Mouse (Mus musculus) layer of hippocampus, postnatal 25 days (tissue): ENCODE measurements around the gene Col6a4. TPM values are rescaled to one million over a fixed set of nuclear protein-coding genes. Genes with fewer than 3 reads are reported as not detected.

Experiments
- DNase-seq, 2 experiments: peaks; one replicate each; pipeline ENCODE4 v3.0.0; 2022; ENCODE audit warnings: mixed read lengths in 2 of 2, low spot score in 1 of 2; ENCODE audit errors: extremely low spot score in 1 of 2
- total RNA-seq, 2 experiments: library from RNA; stranded (reverse); gene quantifications; 2 replicates each; pipeline ENCODE4 v1.2.3; 2021

Gene Col6a4
- total RNA-seq: 1 to 10 TPM in 1 of 2 experiments, under 1 TPM in 1; 0.91 to 1.9 TPM

DNA sequence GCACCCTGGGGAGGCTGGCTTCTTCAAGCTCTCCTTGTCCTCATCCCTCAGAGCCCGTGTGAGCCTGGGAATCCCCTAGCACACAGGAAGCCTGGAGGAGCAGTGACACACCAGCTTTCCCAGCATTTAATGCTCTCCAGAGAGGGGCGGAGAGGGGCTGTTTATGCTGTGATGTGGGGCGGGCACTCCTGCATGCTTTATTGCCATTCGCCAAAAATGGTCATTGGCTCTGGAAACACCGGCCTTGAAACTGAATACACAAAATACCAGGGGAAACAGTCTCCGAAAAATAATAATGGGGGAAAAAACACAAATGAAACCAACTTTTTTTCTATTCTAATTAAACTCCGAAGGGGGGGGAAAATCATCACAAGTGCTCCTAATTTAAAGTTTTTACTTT lies at the start of gene Col6a4:
Col6a4 (minus strand) TSS at position 101 of the 400 bp plus-strand sequence.
- DNase-seq: no peak

DNA sequence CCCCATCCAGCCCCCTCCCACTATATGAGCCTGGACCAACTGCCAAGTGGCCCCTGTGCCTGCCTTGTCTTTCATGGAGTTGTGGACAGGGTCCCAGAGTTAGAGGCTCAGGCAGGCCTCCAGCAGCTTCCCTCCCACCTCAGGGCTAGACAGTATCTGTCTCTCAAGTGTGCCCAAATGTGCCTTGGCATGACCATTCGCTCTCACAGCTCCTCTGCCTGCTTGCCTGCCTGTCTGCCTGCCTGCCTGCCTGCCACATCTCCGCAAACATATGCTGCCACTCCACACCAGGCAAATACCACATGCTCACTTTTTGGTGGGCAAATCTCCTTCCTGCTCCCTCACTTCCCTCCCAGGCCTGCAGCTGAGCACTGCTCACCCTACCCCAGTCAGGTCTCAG lies 49.0 kb upstream of the Col6a4 start:
- DNase-seq: no peak

DNA sequence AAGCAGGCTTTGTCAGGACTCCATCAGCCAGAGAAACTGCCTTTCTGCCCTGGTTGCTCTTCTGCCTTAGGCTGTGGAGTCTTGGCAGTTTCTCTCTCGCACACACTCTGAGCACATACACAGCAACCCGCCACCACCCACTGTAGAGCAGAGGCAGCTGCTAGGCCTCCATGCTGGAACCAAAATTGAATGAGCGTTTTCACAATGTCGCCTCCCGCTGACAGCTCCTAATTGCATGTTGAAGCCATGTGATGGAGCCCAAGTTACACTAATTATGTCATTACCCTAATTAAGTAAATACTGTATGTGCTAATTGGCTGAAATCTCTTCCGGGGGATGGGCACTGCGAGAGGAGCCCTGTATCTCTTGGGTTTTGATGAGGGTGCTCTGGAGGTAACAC lies 47.6 kb upstream of the Col6a4 start:
- DNase-seq: no peak

DNA sequence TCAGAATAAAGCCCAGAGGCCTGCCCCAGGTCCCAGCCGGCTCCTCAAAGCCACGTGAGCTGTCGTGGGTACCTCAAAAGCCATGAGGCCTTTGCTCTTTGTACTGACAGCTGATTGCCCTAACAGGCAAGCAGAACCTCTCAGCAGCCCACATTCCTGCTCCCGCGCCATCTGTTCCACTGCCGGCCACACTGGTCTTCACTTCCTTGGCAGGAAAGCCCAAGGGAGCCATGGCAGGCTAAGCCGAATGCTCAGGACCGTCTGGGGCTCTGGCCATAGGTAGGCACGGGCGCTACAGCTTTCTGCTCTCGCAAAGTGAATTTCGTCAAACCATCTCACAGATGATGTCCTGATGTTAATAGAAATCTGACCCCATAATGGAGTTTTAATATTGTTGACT lies 45.4 kb upstream of the Col6a4 start:
- no peak for DNase-seq

DNA sequence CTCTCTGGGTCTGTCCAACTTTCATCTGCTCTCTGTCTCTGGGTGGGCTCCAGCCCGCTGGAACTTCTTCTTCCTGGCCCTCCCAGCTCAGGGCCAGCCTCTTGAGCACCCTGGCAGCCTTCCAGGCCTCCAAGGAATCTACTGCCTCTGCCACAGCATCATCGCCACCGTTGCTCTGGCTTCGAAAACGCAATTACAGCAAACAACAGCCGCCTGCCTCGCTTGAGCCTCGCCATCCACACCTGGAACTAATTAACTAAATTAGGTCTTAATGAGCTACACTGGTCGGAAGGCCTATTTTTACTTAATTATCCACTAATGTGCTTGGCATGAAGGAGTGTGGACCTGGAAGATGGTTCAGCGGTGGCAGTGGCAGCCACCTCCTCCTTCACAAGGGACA lies 43.2 kb upstream of the Col6a4 start:
- no peak for DNase-seq

DNA sequence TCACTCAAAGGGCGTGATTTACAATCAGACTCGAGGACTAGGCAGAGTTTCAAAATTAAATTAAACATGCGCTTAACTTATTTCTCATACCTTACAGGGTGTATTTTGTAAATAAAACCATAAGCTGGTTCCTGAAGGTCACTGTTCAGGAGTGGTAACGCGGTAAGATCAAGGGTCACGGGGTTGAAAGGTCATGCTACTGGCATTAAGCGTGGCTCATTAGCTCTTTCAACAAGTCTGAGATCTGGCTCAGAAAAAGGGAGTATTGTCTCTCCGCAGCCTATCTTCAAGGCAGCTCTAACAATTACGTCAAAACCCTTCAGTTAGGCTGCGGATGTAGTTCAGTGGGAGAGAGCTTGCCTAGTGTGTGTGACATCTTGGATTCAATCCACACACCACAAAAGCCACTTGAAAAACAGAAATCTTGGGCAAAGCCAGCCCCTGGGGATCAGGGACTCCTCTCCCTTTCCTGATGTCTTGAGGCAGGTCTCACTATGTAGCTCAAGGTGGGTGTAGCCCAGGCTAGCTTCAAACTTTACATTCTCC lies 41.2 kb upstream of the Col6a4 start:
- no peak for DNase-seq

DNA sequence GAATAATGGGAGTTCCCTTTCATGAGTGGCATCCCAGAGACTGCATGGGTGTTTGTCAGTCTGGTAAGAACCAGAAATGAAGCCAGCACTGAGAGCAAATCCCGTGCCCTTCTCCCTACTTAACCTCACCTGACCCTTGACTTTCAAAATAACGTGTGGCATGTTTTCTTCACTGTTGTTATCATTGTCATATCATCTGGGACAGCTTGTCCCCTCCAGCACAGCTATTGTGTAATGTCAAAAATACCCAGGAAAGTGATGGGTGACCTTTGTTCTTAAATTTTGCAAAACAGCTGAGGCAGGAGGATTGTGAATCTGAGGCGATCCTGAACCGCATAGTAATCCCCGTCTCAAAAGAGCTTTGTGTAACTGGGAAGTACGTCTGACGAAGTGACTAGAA lies 33.7 kb upstream of the Col6a4 start:
- DNase-seq: no peak

DNA sequence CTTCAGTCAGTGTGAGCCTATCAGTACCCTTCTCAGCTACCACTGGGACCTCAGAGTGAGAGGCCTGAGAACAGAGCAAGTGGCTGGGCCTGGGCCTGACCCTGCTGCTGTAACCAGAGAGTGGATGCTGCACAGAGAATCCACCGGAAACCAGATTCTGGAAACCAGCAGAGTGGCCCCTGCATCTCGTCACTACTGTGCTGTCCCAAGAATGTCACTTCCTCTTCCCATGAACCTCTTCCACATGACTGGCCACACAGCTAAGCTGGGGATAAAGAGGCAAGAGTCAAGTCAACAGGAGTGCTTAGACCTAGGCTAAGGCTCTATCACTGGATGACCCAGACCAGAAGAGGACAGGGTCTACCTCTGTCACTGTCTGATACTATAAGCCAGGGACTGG lies 32.5 kb upstream of the Col6a4 start:
- no peak for DNase-seq

DNA sequence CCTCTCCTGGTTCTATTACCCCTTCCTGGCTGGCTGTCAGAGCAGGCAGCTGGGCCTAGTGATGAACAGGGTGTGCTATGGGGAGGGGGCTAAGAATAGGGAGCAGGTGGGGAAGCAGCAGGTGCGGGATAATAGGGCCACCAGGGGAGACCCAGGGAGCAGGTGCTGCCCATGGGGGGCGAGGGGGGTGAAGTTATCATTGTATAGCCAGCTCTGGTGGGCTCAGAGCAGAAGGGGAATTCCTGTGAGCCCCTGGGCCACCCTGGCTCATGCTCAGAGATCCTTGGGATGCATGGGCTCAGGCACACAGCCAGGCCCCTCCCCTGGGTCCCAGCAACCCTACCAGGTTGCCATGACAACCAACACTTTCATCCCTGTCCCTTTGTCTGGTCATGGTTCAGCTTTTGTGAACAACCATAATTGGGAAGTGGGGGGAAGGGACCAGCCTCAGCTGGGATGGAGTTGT lies 30.2 kb upstream of the Col6a4 start:
- DNase-seq: no peak

DNA sequence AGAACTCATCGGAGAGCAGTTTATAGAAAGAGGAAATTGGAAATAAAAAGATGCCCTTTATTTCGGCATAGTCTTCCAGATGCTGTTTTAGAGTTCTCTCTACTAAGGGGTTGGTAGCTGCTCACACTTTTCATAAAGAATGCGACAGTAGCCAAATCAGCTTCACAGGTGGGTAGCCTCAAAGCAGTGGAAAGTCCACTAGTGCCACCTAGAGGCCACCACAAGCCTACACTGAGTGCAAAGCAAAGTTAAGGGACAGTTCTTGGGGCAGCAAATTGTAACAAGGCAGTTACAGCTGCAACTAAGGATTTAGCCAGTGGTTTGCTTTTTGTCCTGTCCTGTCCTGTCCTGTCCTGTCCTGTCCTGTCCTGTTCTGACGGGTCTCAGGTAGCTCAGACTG lies 27.0 kb upstream of the Col6a4 start:
- DNase-seq: peak in 1 of 2 experiments; percentile 51

DNA sequence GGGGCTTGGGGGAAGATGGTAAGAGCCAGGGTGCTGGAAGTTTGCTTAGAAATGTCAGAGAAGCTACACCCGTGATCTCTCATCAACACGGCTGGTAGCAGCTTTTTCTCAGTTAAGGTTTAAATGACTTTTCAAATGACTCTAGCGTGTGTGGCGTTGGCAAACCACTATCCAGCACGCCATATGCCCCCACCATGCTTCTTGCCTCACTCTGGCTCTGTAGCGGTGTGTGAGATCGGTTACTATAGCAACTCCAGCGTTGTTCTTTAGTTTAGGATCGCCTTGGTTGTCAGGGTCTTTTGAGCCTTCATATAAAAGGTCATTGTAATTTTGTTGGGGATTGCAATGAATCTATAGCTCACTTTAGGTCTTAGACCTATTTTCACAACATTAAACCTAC lies 22.5 kb upstream of the Col6a4 start:
- DNase-seq: no peak

DNA sequence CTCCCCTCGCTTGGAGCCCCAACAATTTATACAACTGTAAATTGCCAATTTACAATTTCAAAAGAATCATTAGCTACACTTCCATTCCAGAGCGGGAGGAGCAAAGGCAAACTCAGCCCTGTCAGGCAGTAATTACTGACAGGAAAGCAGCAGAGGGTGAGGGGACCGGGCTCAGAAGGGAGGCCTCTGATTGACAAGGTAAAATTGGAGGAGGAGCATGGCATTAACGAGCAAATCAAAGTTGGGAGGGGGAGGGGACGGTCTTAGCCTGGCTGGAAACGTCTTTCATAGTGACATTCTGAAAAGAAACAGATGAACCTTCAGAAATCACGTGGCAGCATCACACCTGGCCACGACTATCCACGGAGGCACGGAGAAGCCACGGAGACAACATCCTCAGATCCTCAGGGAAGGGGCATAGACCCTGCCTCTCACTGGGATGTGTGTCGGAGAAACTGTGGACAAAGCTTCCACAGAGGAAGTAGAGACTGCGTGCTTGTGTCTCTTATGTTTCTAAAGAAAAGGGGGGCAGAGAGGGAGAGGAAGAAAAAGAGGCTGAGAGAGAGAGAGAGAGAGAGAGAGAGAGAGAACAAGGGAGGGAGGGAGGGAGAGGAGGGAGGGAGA lies 19.3 kb upstream of the Col6a4 start:
- no peak for DNase-seq

DNA sequence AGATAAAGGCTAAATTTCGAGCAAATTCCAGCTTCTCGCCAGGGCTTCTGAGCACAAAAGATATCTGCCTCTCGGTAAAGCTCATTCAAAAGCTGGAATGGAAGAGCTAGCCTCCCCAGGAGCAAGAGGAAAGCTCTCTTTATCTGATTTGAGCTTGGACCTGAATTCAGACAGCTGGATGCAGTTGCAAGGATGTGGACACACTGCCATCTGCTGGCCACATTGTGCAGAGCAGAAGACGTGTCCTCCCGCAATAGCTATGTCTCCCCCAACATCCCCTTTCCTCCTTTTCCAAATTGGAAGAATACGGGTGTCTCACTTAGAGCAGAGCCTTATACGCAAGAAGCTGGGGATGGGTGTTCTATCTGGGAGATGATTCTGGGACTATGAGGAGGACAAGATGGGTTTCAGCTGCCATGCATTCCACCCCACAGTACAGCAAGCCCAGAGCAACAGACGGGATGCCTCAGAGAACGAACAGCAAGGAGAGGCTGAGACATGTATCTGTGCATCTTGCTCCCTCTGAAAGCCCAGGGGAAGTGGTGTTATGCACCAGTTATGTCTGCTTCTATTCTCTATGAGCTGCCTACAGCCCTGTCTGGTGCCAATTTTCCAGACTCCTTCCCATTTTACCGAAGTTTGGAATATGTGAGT lies 16.3 kb upstream of the Col6a4 start:
- peak; percentile 86 to 95 for DNase-seq

DNA sequence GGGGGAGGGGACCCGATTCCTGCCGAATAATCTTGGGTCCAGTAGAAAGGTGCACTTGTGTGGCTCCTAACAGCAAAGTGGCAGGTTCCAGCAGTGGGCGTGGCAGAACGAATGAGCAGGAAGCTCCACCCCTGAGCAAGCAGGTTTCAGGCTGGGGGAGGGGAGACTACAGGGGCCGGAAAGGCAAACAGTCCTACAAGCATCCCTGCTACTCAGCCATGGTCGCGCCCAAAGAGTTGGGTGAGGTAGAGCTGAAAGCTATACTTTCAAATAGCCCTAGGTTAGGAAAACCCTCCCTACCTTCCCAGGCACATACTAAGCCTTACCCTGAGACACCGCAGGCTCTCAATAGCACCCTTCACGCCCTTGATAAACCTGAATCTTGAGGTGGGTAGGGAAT lies 9.7 kb upstream of the Col6a4 start:
- no peak for DNase-seq

DNA sequence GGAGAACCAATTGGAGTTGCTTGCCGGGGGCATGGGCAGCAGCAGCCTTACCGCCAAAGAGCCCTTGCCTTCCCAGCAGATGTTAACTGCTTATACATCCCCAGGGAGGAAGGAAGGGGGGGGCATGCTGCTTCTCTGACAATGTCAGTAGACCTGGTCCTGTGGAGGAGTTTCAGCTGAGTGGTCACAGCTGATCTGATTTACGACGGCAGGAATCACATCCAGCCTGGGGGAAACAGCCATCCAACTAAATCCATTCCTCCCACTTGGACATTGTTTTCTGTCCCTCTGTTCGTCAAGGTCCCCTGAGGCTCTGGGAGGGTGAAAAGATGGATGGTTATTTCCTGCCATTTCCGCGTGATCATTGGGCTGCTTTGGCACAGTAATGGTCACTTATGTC lies 7.8 kb upstream of the Col6a4 start:
- no peak for DNase-seq

DNA sequence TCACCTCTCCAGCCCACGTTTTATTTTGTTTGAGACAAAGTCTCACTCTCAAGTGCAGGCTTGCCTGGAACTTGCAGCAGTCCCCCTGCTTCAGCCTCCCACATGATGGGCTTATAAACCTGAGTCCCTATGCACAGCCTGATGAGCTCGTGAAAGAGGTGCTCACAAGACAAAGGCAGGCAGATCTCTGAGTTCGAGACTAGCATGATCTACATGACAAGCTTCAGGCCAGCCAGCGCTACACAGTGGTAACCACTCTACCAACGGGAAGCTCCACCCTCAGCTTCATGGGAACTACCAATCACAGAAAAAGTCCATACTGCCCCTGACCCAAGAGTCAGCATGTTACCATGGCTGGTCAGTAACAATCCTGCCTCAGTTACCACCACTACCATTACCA lies 4.6 kb upstream of the Col6a4 start:
- no peak for DNase-seq

DNA sequence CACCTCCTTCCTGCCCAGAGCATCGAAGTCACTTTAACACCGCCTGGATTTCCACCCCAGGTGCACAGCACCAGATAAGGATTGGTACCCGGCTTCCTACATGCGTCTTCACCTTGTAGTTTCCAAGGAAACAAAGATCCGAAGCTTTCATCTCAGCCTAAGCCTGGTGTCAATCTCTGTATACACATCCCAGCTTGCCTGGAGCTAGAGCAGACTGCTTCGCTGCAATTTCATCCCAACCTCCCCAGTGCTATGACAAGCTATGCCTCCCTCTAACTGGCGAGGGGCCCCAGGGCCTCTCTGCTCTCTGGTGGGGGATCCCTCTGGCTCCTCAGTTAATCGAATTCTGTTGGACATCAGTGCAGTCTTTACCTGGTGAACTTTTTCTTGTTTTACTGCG lies 3.7 kb upstream of the Col6a4 start:
- no peak for DNase-seq

DNA sequence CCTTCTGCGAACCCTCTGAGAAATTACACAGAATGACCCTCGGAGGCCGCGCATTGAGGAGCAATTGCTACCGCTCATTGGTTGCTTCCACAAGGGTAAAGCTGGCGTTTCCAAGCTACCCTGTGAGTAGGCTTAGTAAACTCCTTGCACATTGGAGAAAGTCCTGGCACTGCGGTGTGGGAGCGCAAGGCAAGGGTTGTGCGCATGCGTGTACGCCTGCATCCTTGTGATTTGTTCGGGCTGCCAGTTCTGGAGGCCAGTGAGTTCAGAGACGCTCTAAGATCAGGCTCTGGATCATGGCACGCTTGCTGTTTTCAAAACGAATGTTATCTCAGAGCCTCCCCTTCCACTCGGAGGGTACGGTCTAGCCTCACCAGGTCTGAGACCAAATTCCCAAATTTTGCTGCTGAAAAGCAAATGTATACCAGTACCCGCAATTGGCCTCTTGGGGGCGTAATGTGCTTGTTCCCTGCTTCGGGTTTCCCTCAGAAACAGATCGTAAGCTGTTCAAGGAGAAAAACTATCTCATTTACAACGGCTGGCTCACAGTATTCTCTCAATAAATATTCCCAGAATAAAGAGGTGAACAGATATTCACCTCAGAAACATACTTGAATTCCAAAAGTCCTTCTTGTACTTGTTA lies 2.9 kb upstream of the Col6a4 start:
- DNase-seq: no peak

DNA sequence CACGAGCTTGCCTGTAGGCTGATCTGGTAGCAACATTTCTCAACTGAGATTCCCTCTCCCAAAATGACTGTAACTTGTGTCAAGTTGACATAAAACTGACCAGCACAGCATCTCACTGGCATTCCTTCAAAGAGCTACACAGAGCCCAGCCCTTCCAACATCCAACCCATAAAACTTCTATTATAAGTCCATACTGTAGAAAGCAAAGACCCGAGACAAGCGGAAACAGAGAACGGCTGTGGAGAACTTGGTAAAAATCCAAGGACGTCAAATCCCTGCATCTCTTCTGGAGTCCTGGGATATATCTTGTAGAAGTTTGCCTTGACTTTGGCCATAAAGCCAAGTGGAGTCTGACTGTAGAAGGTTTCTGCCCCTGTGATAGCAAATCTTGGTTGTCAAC lies 15.1 kb downstream of the Col6a4 start:
- no peak for DNase-seq

DNA sequence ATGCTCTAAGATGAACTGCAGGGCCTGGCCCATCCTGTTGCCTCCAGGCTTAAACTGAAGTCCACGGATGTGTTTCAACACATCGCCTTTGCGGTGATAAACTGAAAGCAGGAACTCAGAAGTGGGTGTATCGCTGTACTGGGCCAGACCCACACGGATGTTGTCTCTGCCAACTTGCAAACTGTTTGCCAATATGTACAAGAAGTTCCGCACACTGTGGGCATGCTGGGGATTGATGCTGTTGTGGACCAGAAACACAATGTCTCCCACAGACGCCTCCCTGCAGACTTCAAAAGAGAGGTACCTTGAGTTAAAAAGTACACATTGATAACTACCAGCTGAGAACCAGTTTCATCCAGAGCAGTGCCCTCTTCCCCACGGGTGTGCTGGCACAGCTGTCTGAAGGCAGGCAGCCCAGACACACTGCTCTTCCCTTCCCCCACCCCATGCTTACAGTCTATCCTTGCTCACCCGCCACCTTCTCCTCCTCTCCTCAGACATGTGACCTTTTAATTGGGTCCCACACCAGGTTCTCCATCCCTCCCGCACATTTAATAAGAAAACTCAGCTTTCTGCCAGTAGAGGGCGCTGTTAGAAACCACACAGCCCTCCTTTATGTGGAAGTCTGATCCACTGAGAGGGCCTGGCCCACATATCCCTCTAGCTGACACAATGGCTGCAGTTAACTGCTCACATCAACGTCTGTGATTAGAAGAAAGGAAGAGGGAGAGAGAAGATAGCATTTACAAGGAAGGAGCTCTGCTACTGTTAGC lies 16.1 kb downstream of the Col6a4 start:
- peak in 1 of 2 experiments; percentile 41 for DNase-seq

DNA sequence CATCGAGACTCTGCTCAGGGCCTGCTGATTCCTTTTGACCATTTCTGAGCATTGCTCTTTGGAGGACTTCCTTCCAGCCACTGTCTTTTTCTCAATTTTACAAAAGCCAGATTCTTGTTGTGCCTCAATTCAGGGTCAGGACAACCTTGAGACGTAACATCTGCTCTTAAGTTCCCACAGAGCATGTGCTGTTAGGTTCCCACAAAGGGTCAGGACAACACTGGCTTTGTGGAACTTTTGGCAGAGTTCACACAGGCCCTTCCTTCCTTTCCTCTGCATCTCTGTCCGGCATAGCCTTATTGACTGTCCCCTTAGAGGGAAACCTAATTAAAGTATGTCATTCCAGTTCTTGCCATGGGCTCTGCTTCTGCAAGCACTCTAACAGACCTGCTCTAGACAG lies 18.6 kb downstream of the Col6a4 start:
- no peak for DNase-seq
